Mouse (Mus musculus): Measurements from ENCODE around the gene Tcaim.

DNA sequence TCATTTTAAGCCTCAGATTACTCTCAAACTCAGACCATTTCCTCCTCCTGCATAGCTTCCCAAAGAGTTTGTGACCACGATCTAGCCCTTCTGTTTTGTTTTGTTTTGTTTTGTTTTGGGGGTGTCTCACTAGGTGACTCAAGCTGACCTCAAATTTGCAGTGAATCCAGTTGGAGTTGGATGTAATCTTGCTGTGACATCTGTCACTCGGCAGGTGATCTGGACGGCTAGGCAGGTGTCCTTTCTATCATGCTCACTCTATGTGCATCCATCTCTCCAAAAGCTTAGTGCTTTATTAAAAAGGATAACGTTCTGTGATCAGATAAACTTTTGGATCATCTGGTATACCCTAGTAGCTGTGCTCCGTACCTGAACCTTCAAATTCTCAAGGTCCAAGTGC, 7.0 kb downstream of the Tcaim start:
- TF ChIP-seq CTCF (IDR thresholded peaks at IDR 0.05; ENCODE audit: low read depth, low read length) (no peak), EP300 (IDR thresholded peaks at IDR 0.05; ENCODE audit: insufficient read depth, low read depth, low read length) (no peak), POLR2A (IDR thresholded peaks at IDR 0.05; ENCODE audit: insufficient read depth, low read length) (no peak)

Data from ES-Bruce4 (cell line).